Mouse (Mus musculus): ENCODE data around the gene Katnal1. TPM values are rescaled to one million over a fixed set of nuclear protein-coding genes. Genes with fewer than 3 reads are reported as not detected.
A peak's percentile ranks its signal among the peaks of the same experiment; 100 is the strongest.

The Katnal1 gene
- 10.1 and 11.1 TPM in 2 replicates for polyA plus RNA-seq (2011; ENCODE audit: insufficient read depth, insufficient read length, low replicate concordance, missing spikeins)

DNA sequence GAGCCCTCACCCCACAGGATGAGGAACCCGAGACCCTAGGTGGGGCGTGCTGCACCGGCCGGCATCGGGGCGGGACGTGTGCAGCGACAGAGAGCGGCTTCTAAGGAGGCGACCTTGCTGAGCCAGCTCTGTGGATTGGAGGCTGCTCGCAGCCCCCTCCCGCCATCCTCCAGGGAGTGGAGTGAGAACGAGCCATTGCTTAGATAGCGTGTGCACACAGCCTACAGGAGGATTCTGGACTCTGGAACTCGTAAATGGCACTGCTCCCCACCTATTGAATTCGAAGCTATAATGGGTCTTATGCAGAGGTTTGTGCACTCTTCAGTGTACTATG, at the start of gene Katnal1:
Gene Katnal1 (minus strand): TSS at position 205 of the 334 bp plus-strand sequence.
- H3K4me1 ChIP-seq (ENCODE audit: control insufficient read depth, insufficient read depth, low read length) = no peaks in the 10 kb centered on the region; the same call in 1 of the 2 replicates
- TF ChIP-seq POLR2A (IDR thresholded peaks at IDR 0.05; ENCODE audit: borderline replicate concordance, control insufficient read depth, low read depth, low read length) (no peak), CTCF (IDR thresholded peaks at IDR 0.05; ENCODE audit: control insufficient read depth, insufficient read depth, low read length) (no peak)
- 3% methylated on average over 16 of the region's 16 CpGs for WGBS

DNA sequence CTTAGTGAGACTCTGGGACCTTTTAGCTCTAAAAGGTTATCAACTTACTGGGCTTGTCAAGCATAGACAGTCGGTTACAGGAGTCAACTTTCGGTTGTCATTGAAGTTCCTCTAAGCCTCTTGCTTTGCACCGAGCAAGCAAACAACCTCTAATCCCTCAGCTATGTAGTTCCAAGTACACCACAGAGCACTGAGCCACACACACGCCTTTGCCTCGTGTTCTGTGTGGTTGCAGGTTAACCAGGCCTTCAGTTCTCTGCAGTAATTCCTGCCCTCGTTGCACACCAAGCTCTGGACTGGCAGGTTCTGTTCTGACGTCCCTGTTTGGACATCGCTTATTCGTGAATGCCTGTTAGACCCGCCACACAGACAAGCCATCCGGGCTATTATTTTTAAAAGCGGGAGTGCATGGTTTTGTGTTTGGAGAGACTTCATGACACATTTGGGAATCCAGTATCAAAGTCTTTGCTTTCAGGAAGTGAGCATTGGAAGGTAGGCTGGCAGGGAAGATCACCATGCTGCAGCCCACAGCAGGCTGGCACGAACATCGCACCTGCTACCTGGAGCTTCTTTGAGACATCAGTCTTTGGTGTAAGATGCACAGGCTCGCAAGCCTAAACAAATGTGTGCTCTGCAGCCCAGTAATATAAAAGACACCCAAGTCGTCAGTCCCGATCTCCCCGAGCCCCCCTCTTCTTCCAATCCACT, 49.5 kb upstream of the Katnal1 start:
- H3K4me3 ChIP-seq (replicated peaks; ENCODE audit: control insufficient read depth, low read depth, low read length) = no peak overlapping the region
- peak overlapping the region; percentile 87 for H3K27ac ChIP-seq (ENCODE audit: control insufficient read depth, insufficient read depth, low read depth, low read length, poor library complexity)
- H3K4me1 ChIP-seq (ENCODE audit: control insufficient read depth, insufficient read depth, low read length) = peaks cover 3% of the 10 kb centered on the region
- TF ChIP-seq POLR2A (IDR thresholded peaks at IDR 0.05; ENCODE audit: borderline replicate concordance, control insufficient read depth, low read depth, low read length) = no peak
- no peak for TF ChIP-seq CTCF (IDR thresholded peaks at IDR 0.05; ENCODE audit: control insufficient read depth, insufficient read depth, low read length)
- 51% methylated on average over 18 of the region's 18 CpGs for WGBS

More for the DNA sequence above, at the start of gene Katnal1:
- peak within 1 kb of the TSS; percentile 85 for H3K4me3 ChIP-seq (replicated peaks; ENCODE audit: control insufficient read depth, low read depth, low read length)
- H3K27ac ChIP-seq (ENCODE audit: control insufficient read depth, insufficient read depth, low read depth, low read length, poor library complexity) = peak within 1 kb of the TSS; percentile 88

DNA sequence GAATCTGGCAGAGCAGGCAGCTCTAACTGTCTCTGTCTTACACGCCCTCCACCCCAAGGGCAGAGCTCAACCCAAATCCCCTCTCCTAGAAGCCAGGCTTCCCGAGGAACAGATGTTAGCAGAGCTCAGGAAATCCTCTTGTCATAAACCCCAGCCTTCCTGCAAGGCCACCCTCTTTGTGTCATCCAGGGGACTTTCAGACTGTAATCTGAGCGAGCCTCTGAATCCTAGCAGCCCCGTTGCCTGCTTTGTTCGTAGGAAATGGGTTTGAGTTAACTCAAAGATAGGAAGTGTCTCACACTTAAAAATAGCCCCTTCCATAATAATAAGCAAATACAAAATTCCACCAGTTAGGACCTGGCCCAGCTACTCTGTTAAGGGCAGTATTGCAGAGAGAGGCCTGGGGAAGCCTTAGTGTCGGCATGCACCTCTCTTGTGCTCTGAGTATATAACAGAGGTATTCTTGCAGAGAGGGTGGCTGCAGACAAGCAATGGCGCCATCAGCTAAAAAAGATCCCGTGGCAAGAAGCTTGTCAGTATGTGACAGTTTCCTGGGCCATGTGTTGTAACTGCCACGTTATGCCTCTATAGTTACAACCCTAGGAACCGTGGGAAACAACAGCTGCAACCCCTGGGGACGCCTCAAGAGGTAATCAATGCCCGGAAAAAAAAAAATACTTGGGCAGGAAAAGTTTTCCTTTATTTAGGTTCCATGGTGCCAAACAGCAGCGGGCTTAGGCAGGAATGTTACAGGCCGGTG, 48.8 kb upstream of the Katnal1 start:
- WGBS = 20% methylated on average over 14 of the region's 14 CpGs
- no peak for TF ChIP-seq POLR2A (IDR thresholded peaks at IDR 0.05; ENCODE audit: borderline replicate concordance, control insufficient read depth, low read depth, low read length)
- TF ChIP-seq CTCF (IDR thresholded peaks at IDR 0.05; ENCODE audit: control insufficient read depth, insufficient read depth, low read length) = no peak
- Histone ChIP-seq H3K27ac (ENCODE audit: control insufficient read depth, insufficient read depth, low read depth, low read length, poor library complexity) (peak overlapping the region; percentile 87), H3K4me3 (replicated peaks; ENCODE audit: control insufficient read depth, low read depth, low read length) (no peak overlapping the region), H3K4me1 (ENCODE audit: control insufficient read depth, insufficient read depth, low read length) (peaks cover 3% of the 10 kb centered on the region)

DNA sequence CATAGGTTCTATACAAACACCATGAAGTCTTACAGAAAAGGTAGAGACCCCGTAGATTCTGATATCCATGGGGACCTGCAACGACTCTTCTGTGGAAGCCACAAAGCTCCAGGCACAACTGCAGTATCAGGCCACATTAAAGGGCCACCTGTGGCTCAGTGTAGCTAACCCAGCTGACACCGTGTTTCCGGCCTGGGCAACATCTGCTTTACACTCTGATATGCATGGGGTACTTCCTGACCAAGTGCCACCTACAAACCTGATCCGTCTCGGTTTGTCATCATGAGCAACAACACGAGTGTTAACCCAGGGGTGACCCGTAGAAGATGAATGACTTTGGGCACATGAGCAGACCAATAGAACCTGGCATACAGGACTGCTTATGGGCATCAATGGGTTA, 47.8 kb upstream of the Katnal1 start:
- Histone ChIP-seq H3K4me3 (replicated peaks; ENCODE audit: control insufficient read depth, low read depth, low read length) (no peak overlapping the region), H3K27ac (ENCODE audit: control insufficient read depth, insufficient read depth, low read depth, low read length, poor library complexity) (peak overlapping the region; percentile 87; the same call in 1 of the 2 replicates), H3K4me1 (ENCODE audit: control insufficient read depth, insufficient read depth, low read length) (peaks cover 3% of the 10 kb centered on the region)
- TF ChIP-seq CTCF (IDR thresholded peaks at IDR 0.05; ENCODE audit: control insufficient read depth, insufficient read depth, low read length) = no peak
- no peak for TF ChIP-seq POLR2A (IDR thresholded peaks at IDR 0.05; ENCODE audit: borderline replicate concordance, control insufficient read depth, low read depth, low read length)
- 47% methylated on average over 8 of the region's 8 CpGs for WGBS

DNA sequence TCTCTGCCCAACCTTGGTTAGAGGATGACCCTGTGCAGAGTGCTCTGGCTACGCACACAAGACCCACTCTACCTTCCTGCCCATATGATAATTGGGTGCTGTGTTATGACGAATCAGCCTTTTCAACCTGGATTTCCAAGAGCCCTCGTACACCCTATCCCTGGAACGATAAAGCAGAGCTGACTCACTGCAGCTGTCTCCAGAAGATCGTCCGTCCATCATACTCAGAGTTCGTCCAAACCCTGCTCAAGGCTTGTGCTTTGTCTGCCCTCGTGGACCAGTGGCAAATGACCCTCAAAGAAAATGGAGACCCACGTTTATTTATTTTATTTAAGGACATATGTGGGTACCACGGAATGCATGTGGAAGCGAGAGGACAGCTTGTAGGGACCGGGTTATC, 45.9 kb upstream of the Katnal1 start:
- TF ChIP-seq POLR2A (IDR thresholded peaks at IDR 0.05; ENCODE audit: borderline replicate concordance, control insufficient read depth, low read depth, low read length) (no peak), CTCF (IDR thresholded peaks at IDR 0.05; ENCODE audit: control insufficient read depth, insufficient read depth, low read length) (no peak)
- no peak overlapping the region for H3K4me3 ChIP-seq (replicated peaks; ENCODE audit: control insufficient read depth, low read depth, low read length)
- peaks cover 3% of the 10 kb centered on the region for H3K4me1 ChIP-seq (ENCODE audit: control insufficient read depth, insufficient read depth, low read length)
- WGBS = 90% methylated on average over 12 of the region's 12 CpGs
- no peak overlapping the region for H3K27ac ChIP-seq (ENCODE audit: control insufficient read depth, insufficient read depth, low read depth, low read length, poor library complexity)

DNA sequence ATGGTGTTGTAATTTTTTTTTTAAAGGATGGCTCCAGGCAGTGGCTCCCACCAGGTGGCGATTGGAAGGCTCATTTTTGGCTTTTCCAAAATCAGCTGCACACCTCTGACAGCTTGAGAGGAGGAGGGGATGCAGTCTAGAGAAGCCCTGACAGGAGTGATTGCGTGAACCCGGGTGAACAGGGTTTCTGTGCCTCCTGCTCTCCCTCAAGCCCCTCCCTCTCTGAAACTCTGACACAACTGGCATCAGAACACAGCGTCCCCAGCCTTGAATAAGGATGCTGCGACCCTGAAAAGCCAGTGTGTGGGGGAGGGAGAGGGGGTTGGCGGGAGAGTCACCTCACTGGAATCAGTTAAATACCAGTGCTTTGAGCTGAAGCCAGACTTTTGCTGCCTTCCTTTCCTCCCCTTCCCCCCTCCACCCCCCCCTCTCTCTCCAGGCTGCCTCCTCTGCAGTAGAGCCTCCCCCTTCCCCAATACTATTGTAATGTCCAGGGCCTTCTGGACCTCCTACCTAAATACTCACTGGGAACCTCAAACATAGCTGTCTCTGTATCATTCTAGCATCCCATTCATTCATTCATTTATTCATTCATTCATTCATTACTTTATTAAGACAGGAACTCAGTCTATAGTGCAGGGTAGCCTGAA, 44.0 kb upstream of the Katnal1 start:
- no peak overlapping the region for H3K4me3 ChIP-seq (replicated peaks; ENCODE audit: control insufficient read depth, low read depth, low read length)
- WGBS = 35% methylated on average over 6 of the region's 6 CpGs
- peaks cover 5% of the 10 kb centered on the region for H3K4me1 ChIP-seq (ENCODE audit: control insufficient read depth, insufficient read depth, low read length)
- TF ChIP-seq CTCF (IDR thresholded peaks at IDR 0.05; ENCODE audit: control insufficient read depth, insufficient read depth, low read length) (no peak), POLR2A (IDR thresholded peaks at IDR 0.05; ENCODE audit: borderline replicate concordance, control insufficient read depth, low read depth, low read length) (no peak)
- H3K27ac ChIP-seq (ENCODE audit: control insufficient read depth, insufficient read depth, low read depth, low read length, poor library complexity) = no peak overlapping the region

DNA sequence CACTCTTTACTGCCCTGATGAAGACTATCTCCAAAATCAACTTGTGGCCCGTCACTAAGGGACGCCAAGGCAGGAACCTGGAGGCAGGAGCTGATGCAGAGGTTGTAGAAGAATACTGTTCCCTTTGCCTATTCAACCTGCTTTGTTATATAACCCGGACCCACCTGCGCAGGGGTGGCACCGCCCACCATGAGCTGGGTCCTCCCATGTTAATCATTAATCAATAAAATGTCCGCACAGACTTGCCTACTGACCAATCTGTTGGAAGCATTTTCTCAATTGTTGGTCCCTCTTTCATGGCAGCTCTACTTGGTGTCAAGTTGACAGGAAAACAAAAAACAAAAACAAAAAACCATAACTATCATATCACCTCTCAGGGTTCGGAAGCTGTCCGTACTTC, 43.0 kb upstream of the Katnal1 start:
- H3K27ac ChIP-seq (ENCODE audit: control insufficient read depth, insufficient read depth, low read depth, low read length, poor library complexity) = no peak overlapping the region
- TF ChIP-seq CTCF (IDR thresholded peaks at IDR 0.05; ENCODE audit: control insufficient read depth, insufficient read depth, low read length) (no peak), POLR2A (IDR thresholded peaks at IDR 0.05; ENCODE audit: borderline replicate concordance, control insufficient read depth, low read depth, low read length) (no peak)
- WGBS = 86% methylated on average over 8 of the region's 8 CpGs
- peaks cover 2% of the 10 kb centered on the region; the same call in 1 of the 2 replicates for H3K4me1 ChIP-seq (ENCODE audit: control insufficient read depth, insufficient read depth, low read length)
- H3K4me3 ChIP-seq (replicated peaks; ENCODE audit: control insufficient read depth, low read depth, low read length) = no peak overlapping the region

DNA sequence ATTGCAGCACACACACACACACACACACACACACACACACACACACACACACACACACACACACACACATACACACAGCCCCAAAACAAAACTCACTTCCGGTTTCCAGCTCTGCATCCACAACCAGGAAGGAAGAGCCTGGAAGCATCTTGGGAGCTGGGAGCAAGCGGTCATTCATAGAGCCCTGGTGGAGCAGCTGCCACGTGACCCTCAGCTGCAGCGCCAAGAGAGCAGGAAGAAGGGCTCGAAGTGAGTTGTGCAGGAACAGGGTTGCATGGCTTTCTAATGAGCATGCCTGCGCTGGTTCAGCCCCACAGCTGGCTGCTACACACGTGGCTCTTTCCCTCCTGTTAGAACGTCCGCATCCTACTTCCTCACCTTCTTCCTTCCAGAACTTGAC, 40.5 kb upstream of the Katnal1 start:
- no peak overlapping the region for H3K27ac ChIP-seq (ENCODE audit: control insufficient read depth, insufficient read depth, low read depth, low read length, poor library complexity)
- no peak overlapping the region for H3K4me3 ChIP-seq (replicated peaks; ENCODE audit: control insufficient read depth, low read depth, low read length)
- 33% methylated on average over 9 of the region's 9 CpGs for WGBS
- TF ChIP-seq CTCF (IDR thresholded peaks at IDR 0.05; ENCODE audit: control insufficient read depth, insufficient read depth, low read length) (no peak), POLR2A (IDR thresholded peaks at IDR 0.05; ENCODE audit: borderline replicate concordance, control insufficient read depth, low read depth, low read length) (no peak)
- peaks cover 2% of the 10 kb centered on the region; the same call in 1 of the 2 replicates for H3K4me1 ChIP-seq (ENCODE audit: control insufficient read depth, insufficient read depth, low read length)
